Mouse (Mus musculus): ENCODE measurements around the gene Tmem63c.

The Tmem63c gene

GRCm38 (mm10) chr12:87000840-87001176 lies 20.3 kb upstream of the Tmem63c start:
- DNase-seq (ENCODE audit: low read depth, low spot score) = no peak

GRCm38 (mm10) chr12:87002209-87002608 lies 18.9 kb upstream of the Tmem63c start:
- DNase-seq (ENCODE audit: low read depth, low spot score) = no peak

GRCm38 (mm10) chr12:87002815-87003214 lies 18.3 kb upstream of the Tmem63c start:
- DNase-seq (ENCODE audit: low read depth, low spot score) = no peak

- no peak for DNase-seq (ENCODE audit: low read depth, low spot score)
These were observed 17.5 kb upstream of the Tmem63c start for GRCm38 (mm10) chr12:87003606-87004005.

GRCm38 (mm10) chr12:87004596-87004995 lies 16.5 kb upstream of the Tmem63c start:
- DNase-seq (ENCODE audit: low read depth, low spot score) = no peak

- no peak for DNase-seq (ENCODE audit: low read depth, low spot score)
These were observed 4.1 kb upstream of the Tmem63c start for GRCm38 (mm10) chr12:87017041-87017440.

- DNase-seq (ENCODE audit: low read depth, low spot score) = no peak
These were observed 2.4 kb upstream of the Tmem63c start for GRCm38 (mm10) chr12:87018756-87019155.

GRCm38 (mm10) chr12:87022006-87022405 lies 866 bp downstream of the Tmem63c start:
- no peak for DNase-seq (ENCODE audit: low read depth, low spot score)

- DNase-seq (ENCODE audit: low read depth, low spot score) = no peak
These were observed 2.3 kb downstream of the Tmem63c start for GRCm38 (mm10) chr12:87023456-87023855.

- DNase-seq (ENCODE audit: low read depth, low spot score) = no peak
These were observed 5.2 kb downstream of the Tmem63c start for GRCm38 (mm10) chr12:87026109-87026870.

GRCm38 (mm10) chr12:87026871-87027240 lies 5.7 kb downstream of the Tmem63c start:
- no peak for DNase-seq (ENCODE audit: low read depth, low spot score)

- no peak for DNase-seq (ENCODE audit: low read depth, low spot score)
These were observed 6.3 kb downstream of the Tmem63c start for GRCm38 (mm10) chr12:87027391-87027790.

GRCm38 (mm10) chr12:87028068-87028467 lies 6.9 kb downstream of the Tmem63c start:
- no peak for DNase-seq (ENCODE audit: low read depth, low spot score)

GRCm38 (mm10) chr12:87029251-87029976 lies 8.3 kb downstream of the Tmem63c start:
- no peak for DNase-seq (ENCODE audit: low read depth, low spot score)

GRCm38 (mm10) chr12:87031163-87031763 lies 10.1 kb downstream of the Tmem63c start:
- DNase-seq (ENCODE audit: low read depth, low spot score) = no peak

- DNase-seq (ENCODE audit: low read depth, low spot score) = no peak
These were observed 15.5 kb downstream of the Tmem63c start for GRCm38 (mm10) chr12:87036631-87037030.

GRCm38 (mm10) chr12:87040166-87040565 lies 19.0 kb downstream of the Tmem63c start:
- DNase-seq (ENCODE audit: low read depth, low spot score) = peak; percentile 37

- DNase-seq (ENCODE audit: low read depth, low spot score) = no peak
These were observed 19.7 kb downstream of the Tmem63c start for GRCm38 (mm10) chr12:87040857-87041256.

GRCm38 (mm10) chr12:87042456-87042855 lies 21.3 kb downstream of the Tmem63c start:
- DNase-seq (ENCODE audit: low read depth, low spot score) = no peak

GRCm38 (mm10) chr12:87043221-87043620 lies 22.1 kb downstream of the Tmem63c start:
- DNase-seq (ENCODE audit: low read depth, low spot score) = no peak

GRCm38 (mm10) chr12:87044711-87045110 lies 23.6 kb downstream of the Tmem63c start:
- DNase-seq (ENCODE audit: low read depth, low spot score) = peak; percentile 29

- no peak for DNase-seq (ENCODE audit: low read depth, low spot score)
These were observed 26.4 kb downstream of the Tmem63c start for GRCm38 (mm10) chr12:87047536-87047935.
